Mouse (Mus musculus) testis, postnatal 14 days (tissue): ENCODE results near the gene Spef2.
"Not testable (repeated sequence)": the region's sequence is repeated elsewhere in the genome, so short reads cannot be mapped to it uniquely, and the experiment has no call there.

Experiments
- DNase-seq: peaks from one replicate; pipeline ENCODE4 v3.0.0; 2021; ENCODE audit warnings: low spot score

Spef2 gene

GRCm38 (mm10) chr15:9668575-9668974 is 80.1 kb downstream of the Spef2 start:
- no peak for DNase-seq

DNA sequence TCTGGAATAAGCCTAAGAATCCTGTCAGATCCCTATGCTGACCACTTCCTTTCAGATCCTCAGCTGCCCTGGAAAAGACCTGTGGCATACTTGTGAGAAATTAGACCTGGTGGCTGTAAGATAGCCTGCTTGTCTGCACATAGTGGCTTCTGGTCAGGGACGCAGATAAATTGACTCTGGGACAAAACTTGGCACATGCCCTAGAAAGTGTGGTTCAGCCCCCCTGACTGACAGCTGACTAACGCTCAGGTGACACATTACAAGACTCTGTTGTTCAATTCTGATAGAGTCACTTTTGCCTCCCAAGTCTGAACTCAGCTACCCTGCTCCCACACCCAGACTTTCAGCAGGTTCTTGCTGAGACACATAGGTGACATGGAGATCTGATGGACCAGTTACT is 83.7 kb downstream of the Spef2 start:
- not testable (repeated sequence) for DNase-seq

DNA sequence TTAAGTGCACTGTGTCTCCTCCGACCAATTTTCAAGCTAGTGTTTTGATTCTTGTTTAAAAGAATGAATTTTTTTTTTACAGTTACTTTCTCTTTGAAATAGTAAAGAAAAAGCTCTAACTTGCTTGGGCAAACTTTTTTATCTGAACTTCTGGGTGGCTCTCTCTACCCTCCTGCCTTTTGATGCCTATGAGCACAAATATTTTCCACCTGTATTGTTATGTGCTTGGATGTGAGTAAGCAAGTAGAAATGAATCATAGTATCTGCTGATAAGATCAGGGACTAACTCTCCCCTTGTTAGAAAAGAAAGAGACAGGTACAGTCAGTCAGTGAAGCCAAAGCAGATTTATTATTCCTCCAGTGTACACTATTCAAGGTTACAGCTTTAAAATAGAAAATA is 87.5 kb downstream of the Spef2 start:
- DNase-seq = no peak

DNA sequence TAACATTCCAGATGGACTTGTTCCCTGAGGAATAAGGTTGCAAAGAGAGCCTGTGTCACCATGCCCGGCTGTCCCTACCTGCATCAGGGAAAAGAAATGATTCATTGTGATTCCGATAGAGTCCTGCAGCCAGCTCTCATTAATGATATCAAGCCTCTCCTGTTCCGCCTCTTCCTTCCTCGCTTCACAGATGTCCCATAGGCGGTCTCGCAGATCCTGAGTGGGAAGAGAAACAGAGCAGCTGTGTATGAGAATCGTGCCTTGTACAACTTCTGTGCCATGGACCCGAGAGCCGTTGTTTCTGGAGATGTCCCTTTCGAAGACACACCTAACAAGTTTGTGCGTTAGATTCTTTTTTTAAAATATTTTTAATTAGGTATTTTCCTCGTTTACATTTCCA is 114.2 kb downstream of the Spef2 start:
- no peak for DNase-seq

GRCm38 (mm10) chr15:9631657-9632056 is 117.0 kb downstream of the Spef2 start:
- no peak for DNase-seq

- DNase-seq = no peak
Measured at GRCm38 (mm10) chr15:9629660-9630059, 119.0 kb downstream of the Spef2 start.

DNA sequence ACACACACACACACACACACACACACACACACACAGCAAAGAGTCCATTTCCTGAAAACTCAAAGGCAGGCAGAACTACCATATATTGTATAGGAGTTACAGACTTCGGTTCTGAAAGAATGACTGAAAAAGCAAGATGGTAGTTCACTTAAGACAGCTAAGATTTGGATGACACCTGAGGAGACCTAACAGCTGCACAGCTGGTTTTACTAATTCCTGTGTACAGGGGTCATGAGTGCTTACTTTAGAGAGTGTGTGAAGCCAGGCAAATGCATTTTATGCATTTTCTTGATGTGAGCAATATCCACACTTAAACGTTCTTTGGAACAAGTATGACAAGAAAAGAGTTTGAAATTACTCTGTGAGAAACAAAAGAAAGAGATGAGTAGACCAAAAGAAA is 124.0 kb downstream of the Spef2 start:
- no peak for DNase-seq

- no peak for DNase-seq
Measured at GRCm38 (mm10) chr15:9608177-9608576, 140.5 kb downstream of the Spef2 start.

GRCm38 (mm10) chr15:9600088-9600455 is 148.6 kb downstream of the Spef2 start:
- no peak for DNase-seq

DNA sequence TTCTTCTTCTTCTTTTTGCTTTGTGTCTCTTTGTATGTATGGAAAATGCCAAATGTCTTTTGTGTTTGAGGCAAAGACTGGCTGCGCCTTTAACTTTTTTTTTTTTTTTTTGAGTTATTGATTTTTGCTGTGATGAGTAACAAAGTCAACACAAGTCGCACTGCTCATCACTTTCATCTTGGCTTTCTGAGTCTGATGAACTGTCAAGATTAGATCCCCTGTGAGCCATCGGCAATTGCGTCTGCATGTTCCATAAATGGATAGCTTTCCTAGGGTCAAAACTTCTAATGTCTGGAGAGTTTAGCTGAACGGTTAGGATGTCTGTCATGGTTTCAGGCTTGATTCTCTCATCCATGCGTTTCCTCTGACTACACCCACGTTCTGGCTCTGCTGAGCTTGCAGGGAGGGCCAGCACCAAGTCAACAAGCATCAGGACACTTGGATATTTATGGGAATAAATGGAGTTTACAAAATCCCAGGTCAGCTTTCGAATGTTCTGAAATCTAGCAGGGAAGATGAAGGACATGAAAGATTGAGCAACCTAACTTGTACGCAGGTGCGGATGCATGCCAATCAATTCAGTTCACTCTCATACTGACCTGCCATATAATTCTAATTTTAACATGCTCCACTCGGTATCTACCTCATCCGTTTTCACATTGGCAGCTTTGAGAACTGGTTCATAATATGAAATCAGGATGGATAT is 149.1 kb downstream of the Spef2 start:
- DNase-seq = no peak

DNA sequence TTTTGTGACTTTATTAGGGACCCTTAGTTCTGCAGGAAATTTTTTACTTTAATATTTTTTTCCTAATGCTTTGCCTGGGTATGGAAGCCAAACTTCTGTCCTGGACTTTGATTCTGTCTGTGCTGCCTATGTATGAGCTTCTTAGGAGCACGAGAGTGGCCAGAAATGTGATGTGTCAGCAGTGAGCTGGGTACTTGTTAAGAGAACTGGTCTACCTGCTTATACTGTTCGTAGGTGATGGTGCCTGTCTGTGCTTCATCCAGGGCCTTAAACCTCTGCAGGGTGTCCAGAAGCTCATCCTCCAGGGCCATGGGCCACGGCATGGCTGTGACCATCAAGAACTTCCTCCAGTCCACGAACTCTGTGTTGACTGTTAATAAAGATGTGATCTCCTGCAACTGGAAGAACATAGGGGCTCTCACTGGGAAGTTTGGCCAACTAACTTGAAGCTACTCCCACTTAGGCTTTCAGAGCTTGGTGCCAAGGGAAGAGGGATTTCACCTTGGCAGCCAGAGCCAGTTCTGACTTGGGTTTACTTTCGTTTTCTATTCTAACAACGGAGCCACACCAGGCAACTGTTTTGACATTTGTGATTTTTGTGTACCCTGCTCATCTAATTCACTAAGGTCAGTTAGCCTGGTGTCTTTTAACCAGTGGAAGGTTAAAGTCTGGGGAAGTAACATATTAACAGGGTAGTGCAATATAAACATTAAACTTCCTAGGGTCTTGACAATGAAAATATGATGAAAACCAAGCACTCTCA is 152.2 kb downstream of the Spef2 start:
- no peak for DNase-seq

DNA sequence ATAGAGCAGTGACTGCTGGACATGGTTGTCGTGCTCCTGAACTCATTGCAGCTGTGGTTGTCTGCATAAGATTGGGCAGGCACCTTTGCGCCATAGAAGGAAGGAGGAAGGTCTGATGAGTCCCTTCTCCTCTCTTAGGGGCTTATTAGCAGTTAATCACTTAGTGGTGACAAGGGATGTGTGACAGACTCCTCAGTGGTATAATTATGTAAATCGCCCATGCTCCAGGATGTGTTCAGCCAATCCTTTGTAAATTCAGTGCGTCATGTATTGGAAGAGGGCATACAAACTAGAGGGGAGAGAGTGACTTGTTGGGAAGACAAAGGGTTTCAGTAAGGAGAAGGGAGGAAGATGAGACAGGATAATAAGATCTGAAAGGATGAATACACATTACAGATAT is 158.7 kb downstream of the Spef2 start:
- no peak for DNase-seq

GRCm38 (mm10) chr15:9580470-9581280 is 168.0 kb downstream of the Spef2 start:
- DNase-seq = no peak

GRCm38 (mm10) chr15:9577303-9577702 is 171.4 kb downstream of the Spef2 start:
- DNase-seq = no peak

DNA sequence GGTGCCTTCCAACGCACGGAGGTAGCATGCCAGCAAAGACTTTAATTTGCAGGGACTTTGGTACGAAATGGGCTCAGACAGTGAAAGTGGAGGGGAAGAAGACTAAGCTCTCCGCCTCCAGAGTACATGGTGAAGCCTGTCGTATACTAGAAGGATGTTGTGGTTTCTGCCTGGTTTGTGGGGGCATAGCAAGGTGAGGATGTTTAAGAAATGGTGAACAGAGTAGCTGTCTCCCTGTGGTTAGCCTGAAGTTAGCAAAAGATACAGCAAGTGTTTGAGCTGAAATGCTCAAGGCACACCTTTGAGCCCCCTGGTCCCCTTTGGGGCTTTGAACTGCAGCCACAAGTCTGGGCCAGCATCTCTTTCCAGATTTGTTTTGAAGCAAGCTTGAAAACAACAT is 173.9 kb downstream of the Spef2 start:
- no peak for DNase-seq

- no peak for DNase-seq
Measured at GRCm38 (mm10) chr15:9573361-9573760, 175.3 kb downstream of the Spef2 start.

GRCm38 (mm10) chr15:9572664-9573063 is 176.0 kb downstream of the Spef2 start:
- no peak for DNase-seq

DNA sequence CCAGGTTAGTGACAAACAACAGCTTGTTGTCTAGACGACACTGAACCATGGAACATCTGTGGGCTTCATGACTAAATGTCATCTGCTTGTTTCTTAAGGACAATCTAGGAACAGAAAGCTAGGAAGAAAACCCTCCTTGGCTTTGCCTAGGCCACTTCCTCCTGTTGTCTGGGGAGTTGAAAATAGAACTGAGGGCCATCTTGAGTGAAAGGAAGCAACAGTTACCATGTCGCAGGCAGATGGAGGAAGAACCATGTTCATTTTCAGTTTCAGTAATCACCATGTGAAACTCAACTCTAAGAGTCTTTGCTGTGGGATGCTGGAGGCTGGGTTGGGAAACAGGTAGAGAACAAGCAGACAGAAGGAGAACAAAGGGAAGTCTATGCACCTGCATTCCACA is 176.8 kb downstream of the Spef2 start:
- DNase-seq = no peak

DNA sequence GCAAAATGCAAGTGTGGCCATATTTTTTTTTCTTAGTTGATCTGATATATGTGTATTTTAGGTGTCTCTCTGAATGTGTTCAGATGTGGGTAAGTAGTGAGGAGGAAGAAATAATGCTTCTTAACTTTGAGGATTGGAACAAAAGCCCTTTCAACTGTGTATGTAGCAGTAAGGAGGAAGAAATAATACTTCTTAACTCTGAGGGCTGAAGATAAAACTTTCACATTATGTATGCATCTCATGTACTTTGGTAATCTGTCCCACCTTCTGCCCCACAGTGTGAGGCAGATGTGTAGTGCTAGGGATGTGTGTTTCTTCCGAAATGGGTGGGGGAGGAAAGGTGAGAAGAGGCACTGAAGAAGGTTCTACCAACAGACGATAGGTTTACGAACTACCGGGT is 181.4 kb downstream of the Spef2 start:
- no peak for DNase-seq

DNA sequence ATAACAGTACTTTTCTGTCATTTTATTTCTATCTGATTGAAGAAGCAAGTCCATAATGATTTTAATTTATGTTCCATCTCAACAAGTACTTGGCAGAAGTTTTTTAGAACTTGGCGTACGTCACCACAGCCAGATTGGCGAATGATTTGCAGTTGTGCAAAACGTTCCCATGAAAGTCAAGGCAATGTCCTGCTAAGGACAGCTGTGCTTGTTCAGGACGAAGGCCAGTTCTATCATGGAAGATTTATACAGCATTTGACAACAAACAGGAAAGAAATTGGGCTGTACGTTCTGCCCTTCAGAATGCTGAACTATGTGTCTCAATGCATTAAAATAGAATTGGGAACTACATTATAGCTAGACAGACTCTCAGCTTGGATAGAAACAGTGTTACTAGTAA is 183.3 kb downstream of the Spef2 start:
- DNase-seq = no peak

DNA sequence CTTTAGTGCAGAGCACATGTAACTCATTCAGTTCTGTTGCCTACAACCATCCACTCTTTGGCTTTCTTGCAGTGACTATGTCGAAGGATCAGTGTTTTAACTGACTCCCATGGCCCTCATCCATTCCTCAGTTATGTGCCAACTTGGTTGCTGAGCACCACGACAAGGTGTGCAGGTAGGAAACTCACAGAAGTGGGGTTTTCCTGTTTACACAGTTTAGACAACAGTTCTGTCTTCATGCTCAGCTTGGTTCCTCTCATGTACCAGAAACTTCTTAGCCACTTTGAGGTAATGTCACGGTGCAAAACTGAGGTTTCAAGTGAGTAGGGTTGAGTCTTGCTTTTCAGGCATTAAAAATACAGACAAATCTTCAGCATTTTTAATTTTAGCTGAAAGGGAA is 184.5 kb downstream of the Spef2 start:
- DNase-seq = no peak

DNA sequence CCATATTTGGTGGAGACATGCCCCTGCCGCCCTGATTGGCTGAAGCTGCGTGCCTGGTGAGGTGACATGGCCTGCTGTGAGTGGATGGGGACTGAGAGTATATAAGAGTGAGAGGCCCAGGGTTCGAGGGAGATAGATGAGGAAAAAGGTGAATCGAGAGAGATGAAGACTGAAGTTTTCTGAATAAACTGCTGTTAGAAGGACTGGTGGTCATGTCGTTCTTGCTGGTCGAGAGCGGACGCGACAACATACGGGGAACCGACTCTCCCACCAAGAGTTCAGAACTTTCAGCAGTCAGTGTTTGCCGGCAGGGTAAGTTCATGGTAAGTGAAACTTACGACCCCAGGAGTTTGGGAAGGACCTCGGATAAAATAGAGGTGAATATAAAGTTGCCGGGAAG is 191.4 kb downstream of the Spef2 start:
- not testable (repeated sequence) for DNase-seq

GRCm38 (mm10) chr15:9548951-9549350 is 199.7 kb downstream of the Spef2 start:
- no peak for DNase-seq
